Mouse (Mus musculus): ENCODE measurements around the gene Fstl3.

- TF ChIP-seq CTCF (IDR thresholded peaks at IDR 0.05; ENCODE audit: extremely low read depth, insufficient read depth, insufficient read length, insufficient replicate concordance), result no peak
- no peak for TF ChIP-seq POLR2A (IDR thresholded peaks at IDR 0.05; ENCODE audit: low read depth, low read length)
Observed at GRCm38 (mm10) chr10:79756660-79757059, 20.4 kb upstream of the Fstl3 start.
